Mouse (Mus musculus): Measurements from ENCODE around the gene Defb39. TPM values are rescaled to one million over a fixed set of nuclear protein-coding genes. Genes with fewer than 3 reads are reported as not detected.
A peak's percentile ranks its signal among the peaks of the same experiment; 100 is the strongest.

Defb39 gene
- total RNA-seq (2012; rRNA removed) = not detected in 2 replicates

DNA sequence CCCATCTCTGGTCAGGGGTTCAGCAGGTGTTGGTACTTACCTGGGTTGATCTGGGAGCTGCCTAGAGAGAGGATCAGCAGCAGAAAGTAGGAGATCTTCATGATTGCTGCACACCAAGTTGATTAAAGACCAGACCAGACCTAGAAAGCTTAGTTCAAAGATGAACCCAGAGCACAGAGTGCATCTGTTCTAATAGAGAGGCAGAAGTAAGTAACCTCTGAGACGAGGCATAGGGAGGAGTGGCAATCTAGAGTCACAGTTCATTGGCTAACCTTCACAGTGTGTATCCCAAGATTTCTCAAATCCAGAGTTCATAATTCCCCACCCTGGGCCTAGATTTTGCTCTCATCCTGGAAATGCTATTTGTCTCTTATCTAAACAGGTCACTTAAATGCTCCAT is at the start of gene Defb39:
Defb39 (minus strand) TSS at position 101 of the 400 bp plus-strand sequence.
- Histone ChIP-seq H3K36me3 (ENCODE audit: control insufficient read depth, insufficient read depth, low read length, poor library complexity, severe bottlenecking) (no peaks in the 10 kb centered on the region), H3K9ac (ENCODE audit: insufficient read depth, low read depth, low read length, poor library complexity, severe bottlenecking) (no peak within 1 kb of the TSS), H3K4me3 (ENCODE audit: insufficient read depth in 1 of 2, low read depth in 1 of 2, low read length in 2 of 2, poor library complexity in 1 of 2, severe bottlenecking in 1 of 2) (no peak within 1 kb of the TSS), H3K4me1 (ENCODE audit: control insufficient read depth in 2 of 2, insufficient read depth in 2 of 2, low read length in 2 of 2, poor library complexity in 1 of 2) (no peaks in the 10 kb centered on the region), H3K9me3 (ENCODE audit: control insufficient read depth, insufficient read depth, low read depth, low read length) (no peaks in the 10 kb centered on the region), H3K27ac (ENCODE audit: insufficient read depth, low read depth, low read length, poor library complexity, severe bottlenecking) (no peak within 1 kb of the TSS)
- in situ Hi-C loops (cut with MboI; ENCODE audit: low sequenced_read_pairs in 2 of 2, unreplicated experiment in 2 of 2) = no loop called here
- TF ChIP-seq MAFK (IDR thresholded peaks at IDR 0.05; ENCODE audit: insufficient read depth, low read depth, low read length) (no peak), CHD2 (IDR thresholded peaks at IDR 0.05; ENCODE audit: low read depth, low read length) (no peak)
- DNase-seq (ENCODE audit: low read depth, low spot score) = no peak

DNA sequence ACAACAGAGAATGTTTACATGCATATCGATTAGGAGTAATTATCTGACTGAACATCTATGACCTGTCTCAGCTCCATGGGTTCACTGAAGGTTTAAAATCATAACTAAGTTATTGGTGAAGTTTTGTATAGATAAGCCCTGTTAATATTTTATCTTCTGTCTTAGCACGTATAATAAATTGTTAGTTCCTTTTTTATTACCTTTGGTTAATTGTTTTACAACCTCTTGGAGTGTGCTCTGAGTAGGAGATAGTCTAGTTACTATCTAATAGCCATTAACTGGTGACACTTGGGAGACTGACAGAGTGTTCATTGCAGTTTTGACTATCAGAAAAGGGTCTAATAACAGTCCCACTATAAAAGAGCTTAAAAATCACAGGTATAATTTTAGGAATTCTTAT is 1.4 kb upstream of the Defb39 start:
- no peak for DNase-seq (ENCODE audit: low read depth, low spot score)
- TF ChIP-seq MAFK (IDR thresholded peaks at IDR 0.05; ENCODE audit: insufficient read depth, low read depth, low read length) = no peak
- TF ChIP-seq ZC3H11A (IDR thresholded peaks at IDR 0.05; ENCODE audit: borderline replicate concordance, low read depth, low read length) = no peak
- TF ChIP-seq CHD2 (IDR thresholded peaks at IDR 0.05; ENCODE audit: low read depth, low read length) = no peak
- no peak for TF ChIP-seq HCFC1 (IDR thresholded peaks at IDR 0.05; ENCODE audit: borderline replicate concordance, insufficient read depth, low read length)
- TF ChIP-seq ZNF384 (IDR thresholded peaks at IDR 0.05; ENCODE audit: low read depth, low read length) = no peak
- no peak overlapping the region for H3K27ac ChIP-seq (ENCODE audit: insufficient read depth, low read depth, low read length, poor library complexity, severe bottlenecking)

GRCm38 (mm10) chr8:19062891-19063290 is 1.7 kb downstream of the Defb39 start:
- no peak overlapping the region for H3K27ac ChIP-seq (ENCODE audit: insufficient read depth, low read depth, low read length, poor library complexity, severe bottlenecking)
- H3K36me3 ChIP-seq (ENCODE audit: control insufficient read depth, insufficient read depth, low read length, poor library complexity, severe bottlenecking) = no peaks in the 10 kb centered on the region
- H3K9ac ChIP-seq (ENCODE audit: insufficient read depth, low read depth, low read length, poor library complexity, severe bottlenecking) = no peak overlapping the region
- no peak for TF ChIP-seq MAFK (IDR thresholded peaks at IDR 0.05; ENCODE audit: insufficient read depth, low read depth, low read length)
- TF ChIP-seq ZC3H11A (IDR thresholded peaks at IDR 0.05; ENCODE audit: borderline replicate concordance, low read depth, low read length) = no peak
- TF ChIP-seq ZNF384 (IDR thresholded peaks at IDR 0.05; ENCODE audit: low read depth, low read length) = no peak
- no peak for TF ChIP-seq HCFC1 (IDR thresholded peaks at IDR 0.05; ENCODE audit: borderline replicate concordance, insufficient read depth, low read length)
- TF ChIP-seq CHD2 (IDR thresholded peaks at IDR 0.05; ENCODE audit: low read depth, low read length) = no peak
- H3K4me1 ChIP-seq (ENCODE audit: control insufficient read depth in 2 of 2, insufficient read depth in 2 of 2, low read length in 2 of 2, poor library complexity in 1 of 2) = no peaks in the 10 kb centered on the region
- H3K4me3 ChIP-seq (ENCODE audit: insufficient read depth in 1 of 2, low read depth in 1 of 2, low read length in 2 of 2, poor library complexity in 1 of 2, severe bottlenecking in 1 of 2) = no peak overlapping the region
- no peak for DNase-seq (ENCODE audit: low read depth, low spot score)
- in situ Hi-C loops (cut with MboI; ENCODE audit: low sequenced_read_pairs in 2 of 2, unreplicated experiment in 2 of 2) = no loop called here
- H3K9me3 ChIP-seq (ENCODE audit: control insufficient read depth, insufficient read depth, low read depth, low read length) = no peaks in the 10 kb centered on the region

More for the DNA sequence above, 1.4 kb upstream of the Defb39 start:
- H3K36me3 ChIP-seq (ENCODE audit: control insufficient read depth, insufficient read depth, low read length, poor library complexity, severe bottlenecking) = no peaks in the 10 kb centered on the region
- H3K9me3 ChIP-seq (ENCODE audit: control insufficient read depth, insufficient read depth, low read depth, low read length) = no peaks in the 10 kb centered on the region
- no peak overlapping the region for H3K4me3 ChIP-seq (ENCODE audit: insufficient read depth in 1 of 2, low read depth in 1 of 2, low read length in 2 of 2, poor library complexity in 1 of 2, severe bottlenecking in 1 of 2)
- H3K4me1 ChIP-seq (ENCODE audit: control insufficient read depth in 2 of 2, insufficient read depth in 2 of 2, low read length in 2 of 2, poor library complexity in 1 of 2) = no peaks in the 10 kb centered on the region
- in situ Hi-C loops (cut with MboI; ENCODE audit: low sequenced_read_pairs in 2 of 2, unreplicated experiment in 2 of 2) = no loop called here
- no peak overlapping the region for H3K9ac ChIP-seq (ENCODE audit: insufficient read depth, low read depth, low read length, poor library complexity, severe bottlenecking)

GRCm38 (mm10) chr8:19045242-19045641 is 19.4 kb downstream of the Defb39 start:
- in situ Hi-C loops (cut with MboI; ENCODE audit: low sequenced_read_pairs in 2 of 2, unreplicated experiment in 2 of 2) = no loop called here
- Histone ChIP-seq H3K9me3 (ENCODE audit: control insufficient read depth, insufficient read depth, low read depth, low read length) (no peaks in the 10 kb centered on the region), H3K4me1 (ENCODE audit: control insufficient read depth in 2 of 2, insufficient read depth in 2 of 2, low read length in 2 of 2, poor library complexity in 1 of 2) (no peaks in the 10 kb centered on the region), H3K27ac (ENCODE audit: insufficient read depth, low read depth, low read length, poor library complexity, severe bottlenecking) (no peak overlapping the region), H3K4me3 (ENCODE audit: insufficient read depth in 1 of 2, low read depth in 1 of 2, low read length in 2 of 2, poor library complexity in 1 of 2, severe bottlenecking in 1 of 2) (peak overlapping the region; percentile 7 to 24), H3K9ac (ENCODE audit: insufficient read depth, low read depth, low read length, poor library complexity, severe bottlenecking) (peak overlapping the region; percentile 47; the same call in 1 of the 2 replicates), H3K36me3 (ENCODE audit: control insufficient read depth, insufficient read depth, low read length, poor library complexity, severe bottlenecking) (no peaks in the 10 kb centered on the region)
- TF ChIP-seq ZNF384 (IDR thresholded peaks at IDR 0.05; ENCODE audit: low read depth, low read length) (peak; percentile 61; the same call in 1 of the 2 replicates), ZC3H11A (IDR thresholded peaks at IDR 0.05; ENCODE audit: borderline replicate concordance, low read depth, low read length) (no peak), CHD2 (IDR thresholded peaks at IDR 0.05; ENCODE audit: low read depth, low read length) (no peak), MAFK (IDR thresholded peaks at IDR 0.05; ENCODE audit: insufficient read depth, low read depth, low read length) (no peak), HCFC1 (IDR thresholded peaks at IDR 0.05; ENCODE audit: borderline replicate concordance, insufficient read depth, low read length) (no peak)
- peak; percentile 15 for DNase-seq (ENCODE audit: low read depth, low spot score)

- H3K9me3 ChIP-seq (ENCODE audit: control insufficient read depth, insufficient read depth, low read depth, low read length) = no peaks in the 10 kb centered on the region
- in situ Hi-C loops (cut with MboI; ENCODE audit: low sequenced_read_pairs in 2 of 2, unreplicated experiment in 2 of 2) = no loop called here
- no peak for DNase-seq (ENCODE audit: low read depth, low spot score)
Observed at GRCm38 (mm10) chr8:19026466-19026865, 38.1 kb downstream of the Defb39 start, which contains the start of gene Defb38. Defb38 (minus strand) TSS chr8:19026566.

More at GRCm38 (mm10) chr8:19026466-19026865, 38.1 kb downstream of the Defb39 start, which contains the start of gene Defb38:
- no peak within 1 kb of the TSS for H3K27ac ChIP-seq (ENCODE audit: insufficient read depth, low read depth, low read length, poor library complexity, severe bottlenecking)
- no peak within 1 kb of the TSS for H3K9ac ChIP-seq (ENCODE audit: insufficient read depth, low read depth, low read length, poor library complexity, severe bottlenecking)
- H3K36me3 ChIP-seq (ENCODE audit: control insufficient read depth, insufficient read depth, low read length, poor library complexity, severe bottlenecking) = no peaks in the 10 kb centered on the region
- no peak within 1 kb of the TSS for H3K4me3 ChIP-seq (ENCODE audit: insufficient read depth in 1 of 2, low read depth in 1 of 2, low read length in 2 of 2, poor library complexity in 1 of 2, severe bottlenecking in 1 of 2)
- TF ChIP-seq HCFC1 (IDR thresholded peaks at IDR 0.05; ENCODE audit: borderline replicate concordance, insufficient read depth, low read length) (no peak), ZNF384 (IDR thresholded peaks at IDR 0.05; ENCODE audit: low read depth, low read length) (no peak), ZC3H11A (IDR thresholded peaks at IDR 0.05; ENCODE audit: borderline replicate concordance, low read depth, low read length) (no peak), MAFK (IDR thresholded peaks at IDR 0.05; ENCODE audit: insufficient read depth, low read depth, low read length) (no peak), CHD2 (IDR thresholded peaks at IDR 0.05; ENCODE audit: low read depth, low read length) (no peak)
- H3K4me1 ChIP-seq (ENCODE audit: control insufficient read depth in 2 of 2, insufficient read depth in 2 of 2, low read length in 2 of 2, poor library complexity in 1 of 2) = no peaks in the 10 kb centered on the region

Other genes with a start within 250 kb of the Defb39 start
- not detected in 2 replicates for gene Defb40, start 86.6 kb downstream of the Defb39 start, total RNA-seq (2012; rRNA removed)
- gene Defb37, start 73.8 kb downstream of the Defb39 start, total RNA-seq (2012; rRNA removed) = not detected in 2 replicates
- gene Defb38, start 38.2 kb downstream of the Defb39 start, total RNA-seq (2012; rRNA removed) = not detected in 2 replicates
- not detected in 2 replicates for gene Defb12, start 50.0 kb upstream of the Defb39 start, total RNA-seq (2012; rRNA removed)
- not detected in 2 replicates for gene Defb34, start 58.9 kb upstream of the Defb39 start, total RNA-seq (2012; rRNA removed)
- not detected in 2 replicates for gene Gm45826, start 76.0 kb upstream of the Defb39 start, total RNA-seq (2012; rRNA removed)
- gene Defb14, start 129.5 kb upstream of the Defb39 start, total RNA-seq (2012; rRNA removed) = not detected in 2 replicates
- gene Defb4, start 133.9 kb upstream of the Defb39 start, total RNA-seq (2012; rRNA removed) = not detected in 2 replicates
- not detected in 2 replicates for gene Defb6, start 160.7 kb upstream of the Defb39 start, total RNA-seq (2012; rRNA removed)
- not detected in 2 replicates for gene Defb46, start 175.1 kb upstream of the Defb39 start, total RNA-seq (2012; rRNA removed)
- gene Defb5, start 182.8 kb upstream of the Defb39 start, total RNA-seq (2012; rRNA removed) = not detected in 2 replicates
- not detected in 2 replicates for gene Defb3, start 228.6 kb upstream of the Defb39 start, total RNA-seq (2012; rRNA removed)

Measured in ES-E14 (cell line).